Mouse (Mus musculus) bone marrow, adult 2 months (tissue): ENCODE data around the gene Lrrc1.

Experiments used
- CTCF ChIP-seq: fragments of 200-500 bp; IDR thresholded peaks from 2 replicates; pipeline ENCODE4 v1.5.1; 2011; ENCODE audit warnings: low read length, control low read depth; ENCODE audit not compliant: control insufficient read depth, insufficient read depth
- POLR2A ChIP-seq: fragments of 200-500 bp; IDR thresholded peaks from 2 replicates; pipeline ENCODE4 v1.6.1; 2011; ENCODE audit warnings: low read depth, mild to moderate bottlenecking, control low read depth, low read length, borderline replicate concordance; ENCODE audit not compliant: control insufficient read depth

- TF ChIP-seq POLR2A, result no peak
- TF ChIP-seq CTCF, result no peak
These were observed 22.2 kb downstream of the Lrrc1 start for GRCm38 (mm10) chr9:77522476-77522875.
